Mouse (Mus musculus) kidney, postnatal 0 days (tissue): ENCODE measurements at regions not wholly inside any gene's neighbourhood (a gene's known extent, or its start where the extent isn't known, plus 50 kb on each side); places are given as distances from the start of the nearest gene placed in this dataset.

Source experiments
- ATAC-seq: fragments of 200-750 bp; cut with Nextera tagmentation; replicated peaks from 2 replicates; pipeline ENCODE4 v1.8.0; 2017; ENCODE audit warnings: low read depth, moderate number of reproducible peaks, moderate TSS enrichment, moderate library complexity; ENCODE audit not compliant: low FRiP score
- DNase-seq: peaks from one replicate; pipeline ENCODE4 v3.0.0-alpha.2; 2016; ENCODE audit warnings: low spot score
- H3K27ac ChIP-seq: fragments of 300-500 bp; sonication (generic); 2 replicates; pipeline ENCODE4 v1.5.1; 2014; ENCODE audit warnings: mild to moderate bottlenecking
- H3K27me3 ChIP-seq: fragments of 300-500 bp; sonication (generic); 2 replicates; pipeline ENCODE4 v1.6.1; 2014; ENCODE audit warnings: low read length, mixed read lengths; ENCODE audit not compliant: insufficient read depth
- H3K36me3 ChIP-seq: fragments of 300-500 bp; sonication (generic); 2 replicates; pipeline ENCODE4 v1.6.1; 2014; ENCODE audit warnings: low read length, mixed read lengths; ENCODE audit not compliant: insufficient read depth
- H3K4me1 ChIP-seq: fragments of 300-500 bp; sonication (generic); replicated peaks from 2 replicates; pipeline ENCODE4 v1.6.1; 2014; ENCODE audit warnings: antibody characterized with exemption, low read length, mixed read lengths; ENCODE audit not compliant: insufficient read depth
- H3K4me2 ChIP-seq: fragments of 300-500 bp; sonication (generic); 2 replicates; pipeline ENCODE4 v1.6.1; 2014; ENCODE audit warnings: mild to moderate bottlenecking, low read length, moderate library complexity, mixed read lengths
- H3K4me3 ChIP-seq: fragments of 300-500 bp; sonication (generic); replicated peaks from 2 replicates; pipeline ENCODE4 v1.5.1; 2014; ENCODE audit warnings: low read depth, low read length
- H3K9ac ChIP-seq: fragments of 300-500 bp; sonication (generic); 2 replicates; pipeline ENCODE4 v1.6.1; 2014; ENCODE audit warnings: low read depth, low read length
- H3K9me3 ChIP-seq: fragments of 300-500 bp; sonication (generic); replicated peaks from 2 replicates; pipeline ENCODE4 v1.6.1; 2016; ENCODE audit warnings: low read length, inconsistent platforms, mixed read lengths
- CTCF ChIP-seq: IDR thresholded peaks from 2 replicates; pipeline ENCODE4 v1.5.1; 2016; ENCODE audit warnings: antibody characterized with exemption, low read depth, mild to moderate bottlenecking, moderate library complexity
- WGBS: fragments of 180-500 bp; shearing (Covaris S2); extraction: QIAGEN DNeasy Blood & Tissue Kit; methylation state at CpG from one replicate; pipeline ENCODE4 v1.1.7; 2014; 5-methylcytosine and 5-hydroxymethylcytosine counted together

GRCm38 (mm10) chr9:102449366-102449765, 56.2 kb upstream of the Ky start:
- no peak overlapping the region for H3K4me2 ChIP-seq
- no peaks in the 10 kb centered on the region for H3K4me1 ChIP-seq
- TF ChIP-seq CTCF, result no peak
- ATAC-seq (no peak), DNase-seq (no peak)
- no peaks in the 10 kb centered on the region for H3K27me3 ChIP-seq
- no peak overlapping the region for H3K9ac ChIP-seq
- H3K4me3 ChIP-seq, result no peak overlapping the region
- WGBS, result 71% methylated on average over 4 of the region's 4 CpGs
- H3K36me3 ChIP-seq, result no peaks in the 10 kb centered on the region
- H3K27ac ChIP-seq, result no peak overlapping the region
- no peaks in the 10 kb centered on the region for H3K9me3 ChIP-seq

GRCm38 (mm10) chr9:102446066-102446465, 59.5 kb upstream of the Ky start:
- Histone ChIP-seq H3K36me3 (no peaks in the 10 kb centered on the region), H3K4me3 (no peak overlapping the region), H3K27me3 (no peaks in the 10 kb centered on the region), H3K27ac (no peak overlapping the region), H3K4me1 (no peaks in the 10 kb centered on the region), H3K9me3 (no peaks in the 10 kb centered on the region), H3K4me2 (no peak overlapping the region), H3K9ac (no peak overlapping the region)
- no peak for DNase-seq
- TF ChIP-seq CTCF, result no peak
- no peak for ATAC-seq
- WGBS, result 37% methylated on average over 2 of the region's 2 CpGs

- no peak overlapping the region for H3K4me3 ChIP-seq
- ATAC-seq, result no peak
These were observed 63.2 kb upstream of the Ky start for GRCm38 (mm10) chr9:102442198-102442842.

GRCm38 (mm10) chr9:102437641-102438040, 67.9 kb upstream of the Ky start:
- Histone ChIP-seq H3K9ac (no peak overlapping the region), H3K36me3 (no peaks in the 10 kb centered on the region), H3K27ac (no peak overlapping the region), H3K27me3 (no peaks in the 10 kb centered on the region), H3K4me1 (no peaks in the 10 kb centered on the region), H3K4me3 (no peak overlapping the region), H3K4me2 (no peak overlapping the region), H3K9me3 (no peaks in the 10 kb centered on the region)
- DNase-seq (no peak), ATAC-seq (no peak)
- WGBS, result 90% methylated on average over 3 of the region's 3 CpGs
- no peak for TF ChIP-seq CTCF

More at GRCm38 (mm10) chr9:102442198-102442842, 63.2 kb upstream of the Ky start:
- Histone ChIP-seq H3K4me1 (no peaks in the 10 kb centered on the region), H3K9me3 (no peaks in the 10 kb centered on the region), H3K4me2 (no peak overlapping the region), H3K36me3 (no peaks in the 10 kb centered on the region), H3K27ac (no peak overlapping the region), H3K9ac (no peak overlapping the region), H3K27me3 (no peaks in the 10 kb centered on the region)
- no peak for DNase-seq
- TF ChIP-seq CTCF, result no peak
- WGBS, result 83% methylated on average over 11 of the region's 11 CpGs

GRCm38 (mm10) chr9:102436378-102436777, 69.2 kb upstream of the Ky start:
- Histone ChIP-seq H3K4me1 (no peaks in the 10 kb centered on the region), H3K27me3 (no peaks in the 10 kb centered on the region), H3K4me2 (no peak overlapping the region), H3K36me3 (no peaks in the 10 kb centered on the region), H3K4me3 (no peak overlapping the region), H3K27ac (no peak overlapping the region), H3K9me3 (no peaks in the 10 kb centered on the region), H3K9ac (no peak overlapping the region)
- ATAC-seq, result no peak
- peak; percentile 53 for TF ChIP-seq CTCF
- no peak for DNase-seq
- 87% methylated on average over 5 of the region's 5 CpGs for WGBS

GRCm38 (mm10) chr9:102428031-102428430, 73.5 kb upstream of the Ephb1 start:
- no peak overlapping the region for H3K9ac ChIP-seq
- no peaks in the 10 kb centered on the region for H3K36me3 ChIP-seq
- H3K27me3 ChIP-seq, result no peaks in the 10 kb centered on the region
- H3K4me1 ChIP-seq, result no peaks in the 10 kb centered on the region
- TF ChIP-seq CTCF, result no peak
- WGBS, result 71% methylated on average over 5 of the region's 5 CpGs
- DNase-seq (no peak), ATAC-seq (no peak)
- no peaks in the 10 kb centered on the region for H3K9me3 ChIP-seq
- H3K27ac ChIP-seq, result no peak overlapping the region
- H3K4me2 ChIP-seq, result no peak overlapping the region
- H3K4me3 ChIP-seq, result no peak overlapping the region
